Mouse (Mus musculus): ENCODE measurements at regions not wholly inside any gene's neighbourhood (a gene's known extent, or its start where the extent isn't known, plus 50 kb on each side); places are given as distances from the start of the nearest gene placed in this dataset.

DNA sequence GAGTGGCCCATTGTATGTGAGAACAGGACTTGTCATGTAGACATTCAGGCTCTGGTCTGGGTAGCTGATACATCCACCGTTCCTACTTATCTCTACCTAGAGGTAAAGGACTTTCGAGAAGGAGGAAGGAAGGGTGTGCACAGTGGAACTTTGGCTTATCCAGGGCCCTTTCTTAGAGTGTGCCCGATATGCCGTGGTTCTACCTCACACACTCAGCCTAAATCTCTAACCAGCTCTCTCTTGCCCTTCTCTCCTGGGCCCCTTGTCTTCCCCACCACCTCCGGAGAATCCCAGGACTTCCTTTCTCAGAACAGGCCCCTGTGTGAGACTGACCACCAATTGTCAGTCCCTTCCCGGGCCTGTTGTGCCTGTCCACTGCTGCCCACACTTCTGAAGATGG, 68.8 kb upstream of the Mark1 start:
- Histone ChIP-seq H3K4me3 (ENCODE audit: low read length) (no peak overlapping the region), H3K9ac (replicated peaks; ENCODE audit: low read length) (no peak overlapping the region), H3K27ac (ENCODE audit: low read length) (no peak overlapping the region), H3K27me3 (ENCODE audit: insufficient read depth, low read length) (no peaks in the 10 kb centered on the region), H3K36me3 (ENCODE audit: insufficient read depth, low read length) (no peaks in the 10 kb centered on the region), H3K4me2 (replicated peaks; ENCODE audit: low read depth, low read length) (no peak overlapping the region), H3K4me1 (ENCODE audit: insufficient read depth, low read length) (no peaks in the 10 kb centered on the region), H3K9me3 (ENCODE audit: low read length) (no peaks in the 10 kb centered on the region)
- ATAC-seq (ENCODE audit: low FRiP score, low TSS enrichment) = no peak
- 88% methylated on average over 6 of the region's 6 CpGs for WGBS

- H3K4me1 ChIP-seq (ENCODE audit: insufficient read depth, low read length) = no peaks in the 10 kb centered on the region
- H3K9ac ChIP-seq (replicated peaks; ENCODE audit: low read length) = no peak overlapping the region
- H3K27me3 ChIP-seq (ENCODE audit: insufficient read depth, low read length) = no peaks in the 10 kb centered on the region
- no peaks in the 10 kb centered on the region for H3K36me3 ChIP-seq (ENCODE audit: insufficient read depth, low read length)
- WGBS = 53% methylated on average over 5 of the region's 5 CpGs
- no peaks in the 10 kb centered on the region for H3K9me3 ChIP-seq (ENCODE audit: low read length)
- H3K4me2 ChIP-seq (replicated peaks; ENCODE audit: low read depth, low read length) = no peak overlapping the region
- no peak overlapping the region for H3K27ac ChIP-seq (ENCODE audit: low read length)
- ATAC-seq (ENCODE audit: low FRiP score, low TSS enrichment) = no peak
- no peak overlapping the region for H3K4me3 ChIP-seq (ENCODE audit: low read length)
Observed at GRCm38 (mm10) chr1:185067661-185068060, 68.3 kb upstream of the Mark1 start.

DNA sequence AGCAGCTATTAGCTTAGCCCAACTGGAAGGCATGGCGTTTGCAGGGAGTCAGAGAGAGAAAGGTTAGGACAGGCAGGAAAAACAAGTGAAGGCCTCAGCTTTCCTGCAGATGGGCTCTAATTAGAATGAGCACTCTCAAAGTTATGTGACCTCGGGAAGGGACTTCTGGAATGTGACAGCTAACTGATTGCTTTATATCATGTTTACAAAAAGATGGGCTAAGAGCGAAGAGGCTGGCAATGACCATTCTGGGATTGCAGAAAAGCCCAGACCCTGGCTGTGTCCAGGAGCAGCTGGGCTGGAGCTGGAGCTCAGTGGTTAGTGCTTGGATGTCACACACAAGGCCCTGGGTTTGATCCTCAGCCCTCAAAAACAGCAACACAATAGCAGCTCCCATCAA, 65.7 kb upstream of the Mark1 start:
- no peak overlapping the region for H3K4me2 ChIP-seq (replicated peaks; ENCODE audit: low read depth, low read length)
- H3K9me3 ChIP-seq (ENCODE audit: low read length) = no peaks in the 10 kb centered on the region
- no peaks in the 10 kb centered on the region for H3K36me3 ChIP-seq (ENCODE audit: insufficient read depth, low read length)
- 35% methylated on average over 3 of the region's 3 CpGs for WGBS
- ATAC-seq (ENCODE audit: low FRiP score, low TSS enrichment) = no peak
- no peaks in the 10 kb centered on the region for H3K4me1 ChIP-seq (ENCODE audit: insufficient read depth, low read length)
- H3K4me3 ChIP-seq (ENCODE audit: low read length) = no peak overlapping the region
- no peak overlapping the region for H3K27ac ChIP-seq (ENCODE audit: low read length)
- H3K27me3 ChIP-seq (ENCODE audit: insufficient read depth, low read length) = no peaks in the 10 kb centered on the region
- no peak overlapping the region for H3K9ac ChIP-seq (replicated peaks; ENCODE audit: low read length)

GRCm38 (mm10) chr1:185062103-185062502, 62.7 kb upstream of the Mark1 start:
- Histone ChIP-seq H3K9ac (replicated peaks; ENCODE audit: low read length) (no peak overlapping the region), H3K9me3 (ENCODE audit: low read length) (no peaks in the 10 kb centered on the region), H3K27ac (ENCODE audit: low read length) (no peak overlapping the region), H3K36me3 (ENCODE audit: insufficient read depth, low read length) (no peaks in the 10 kb centered on the region), H3K4me3 (ENCODE audit: low read length) (no peak overlapping the region), H3K4me2 (replicated peaks; ENCODE audit: low read depth, low read length) (no peak overlapping the region), H3K4me1 (ENCODE audit: insufficient read depth, low read length) (no peaks in the 10 kb centered on the region; the same call in 1 of the 2 replicates), H3K27me3 (ENCODE audit: insufficient read depth, low read length) (no peaks in the 10 kb centered on the region)
- WGBS = 70% methylated on average over 11 of the region's 11 CpGs
- ATAC-seq (ENCODE audit: low FRiP score, low TSS enrichment) = no peak

GRCm38 (mm10) chr1:185057443-185057842, 58.1 kb upstream of the Mark1 start:
- WGBS = 67% methylated on average over 15 of the region's 15 CpGs
- Histone ChIP-seq H3K27me3 (ENCODE audit: insufficient read depth, low read length) (no peaks in the 10 kb centered on the region), H3K9me3 (ENCODE audit: low read length) (no peaks in the 10 kb centered on the region), H3K9ac (replicated peaks; ENCODE audit: low read length) (no peak overlapping the region), H3K36me3 (ENCODE audit: insufficient read depth, low read length) (no peaks in the 10 kb centered on the region), H3K4me3 (ENCODE audit: low read length) (no peak overlapping the region), H3K4me2 (replicated peaks; ENCODE audit: low read depth, low read length) (peak overlapping the region; percentile 36), H3K4me1 (ENCODE audit: insufficient read depth, low read length) (no peaks in the 10 kb centered on the region; the same call in 1 of the 2 replicates), H3K27ac (ENCODE audit: low read length) (no peak overlapping the region)
- peak; percentile 51; the same call in 1 of the 2 replicates for ATAC-seq (ENCODE audit: low FRiP score, low TSS enrichment)

GRCm38 (mm10) chr1:185052700-185053099, 53.3 kb upstream of the Mark1 start:
- H3K27ac ChIP-seq (ENCODE audit: low read length) = no peak overlapping the region
- no peak overlapping the region for H3K4me2 ChIP-seq (replicated peaks; ENCODE audit: low read depth, low read length)
- H3K4me1 ChIP-seq (ENCODE audit: insufficient read depth, low read length) = no peaks in the 10 kb centered on the region; the same call in 1 of the 2 replicates
- no peak for ATAC-seq (ENCODE audit: low FRiP score, low TSS enrichment)
- no peak overlapping the region for H3K4me3 ChIP-seq (ENCODE audit: low read length)
- H3K27me3 ChIP-seq (ENCODE audit: insufficient read depth, low read length) = no peaks in the 10 kb centered on the region
- 80% methylated on average over 6 of the region's 6 CpGs for WGBS
- no peaks in the 10 kb centered on the region for H3K9me3 ChIP-seq (ENCODE audit: low read length)
- H3K36me3 ChIP-seq (ENCODE audit: insufficient read depth, low read length) = no peaks in the 10 kb centered on the region
- H3K9ac ChIP-seq (replicated peaks; ENCODE audit: low read length) = no peak overlapping the region

DNA sequence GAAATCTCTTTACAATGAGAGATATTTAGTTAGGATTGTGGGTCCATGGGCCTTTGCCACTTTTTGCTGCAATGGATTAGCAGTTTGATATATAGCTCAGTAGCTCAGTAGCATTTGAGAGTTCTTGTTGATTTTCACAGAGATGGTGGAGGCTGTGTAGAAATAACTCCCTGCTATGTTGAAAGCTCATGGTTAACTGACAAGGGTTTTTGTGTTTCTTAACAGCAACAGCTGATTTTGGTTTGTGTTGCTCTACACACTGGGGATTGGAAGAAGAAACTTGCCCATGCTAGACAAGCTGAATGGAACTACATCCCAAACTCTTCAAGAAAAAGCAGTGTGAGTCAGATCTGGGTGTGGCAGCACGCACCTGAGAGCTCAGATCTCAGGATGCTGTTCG, 50.6 kb upstream of the Mark1 start:
- no peak for ATAC-seq (ENCODE audit: low FRiP score, low TSS enrichment)
- no peak overlapping the region for H3K4me3 ChIP-seq (ENCODE audit: low read length)
- no peak overlapping the region for H3K9ac ChIP-seq (replicated peaks; ENCODE audit: low read length)
- no peaks in the 10 kb centered on the region for H3K4me1 ChIP-seq (ENCODE audit: insufficient read depth, low read length)
- H3K27ac ChIP-seq (ENCODE audit: low read length) = no peak overlapping the region
- no peaks in the 10 kb centered on the region for H3K27me3 ChIP-seq (ENCODE audit: insufficient read depth, low read length)
- no peak overlapping the region for H3K4me2 ChIP-seq (replicated peaks; ENCODE audit: low read depth, low read length)
- 91% methylated on average over 2 of the region's 2 CpGs for WGBS
- no peaks in the 10 kb centered on the region for H3K9me3 ChIP-seq (ENCODE audit: low read length)
- no peaks in the 10 kb centered on the region for H3K36me3 ChIP-seq (ENCODE audit: insufficient read depth, low read length)
